Mouse (Mus musculus) mouse embryonic stem cell (cell line): ENCODE measurements around the gene Hoxd9.

Source experiments
- in situ Hi-C, 2 experiments: fragments of 300-500 bp; cut with MboI; formaldehyde crosslinking; loops; 1 replicate in 1 of 2; 3 replicates in 1 of 2; pipeline ENCODE4 v1.14.3; 2019 to 2020; ENCODE audit warnings: low sequenced_read_pairs in 2 of 2, low pct_unique_long_range_greater_than_20kb in 1 of 2, mixed read lengths in 1 of 2; ENCODE audit not compliant: unreplicated experiment in 1 of 2

The Hoxd9 gene

DNA sequence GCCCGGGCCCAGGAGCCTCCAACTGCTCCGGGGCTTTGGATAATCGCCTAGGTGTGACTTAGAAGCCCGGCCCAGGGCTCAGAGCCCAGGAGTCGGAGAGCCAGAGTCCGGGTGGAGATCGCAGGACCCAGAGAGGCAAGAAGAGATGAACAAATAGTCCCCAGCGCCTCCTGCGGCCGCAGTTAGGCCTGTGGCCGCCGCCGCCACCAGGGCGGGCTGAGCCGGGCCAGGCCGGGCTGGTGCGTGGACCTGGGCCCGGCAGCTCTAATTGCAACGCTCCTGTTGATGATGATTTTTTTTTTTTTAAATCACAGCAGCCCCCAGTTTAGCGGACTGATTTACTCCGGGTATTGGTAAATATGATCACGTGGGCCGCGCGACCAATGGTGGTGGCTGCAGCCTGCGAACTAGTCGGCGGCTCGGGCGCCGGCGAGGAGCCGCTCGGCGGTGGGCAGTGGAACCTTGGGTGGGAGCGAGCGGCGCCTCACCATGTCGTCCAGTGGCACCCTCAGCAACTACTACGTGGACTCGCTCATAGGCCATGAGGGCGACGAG is at the start of gene Hoxd9:
TSS of gene Hoxd9 (plus strand) at position 161 of the 555 bp plus-strand sequence.
- in situ Hi-C loops = loop anchor here (10.0 to 25.0 kb wide), 3 partner anchors 267 to 890 kb away; no protein-coding TSS in a partner anchor

DNA sequence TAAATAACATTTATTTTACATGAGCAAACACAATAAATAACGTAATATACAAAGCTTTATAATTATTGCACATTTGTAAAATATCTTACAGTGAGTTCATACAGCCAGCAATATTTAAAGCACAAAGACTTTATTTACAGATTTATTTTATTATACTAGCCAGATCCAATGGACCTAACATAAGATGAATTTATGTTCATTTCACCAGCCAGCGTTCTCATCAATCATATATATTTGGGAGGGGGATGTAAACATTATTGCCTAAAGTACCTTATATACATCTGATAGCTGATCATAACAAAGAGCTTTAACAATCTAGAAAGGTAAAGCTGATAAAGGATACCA is 44.6 kb upstream of the Hoxd9 start:
- in situ Hi-C loops = loop anchor here in 1 of 2 experiments (10.0 kb wide), 1 partner anchor 588 kb away; no protein-coding TSS in a partner anchor

DNA sequence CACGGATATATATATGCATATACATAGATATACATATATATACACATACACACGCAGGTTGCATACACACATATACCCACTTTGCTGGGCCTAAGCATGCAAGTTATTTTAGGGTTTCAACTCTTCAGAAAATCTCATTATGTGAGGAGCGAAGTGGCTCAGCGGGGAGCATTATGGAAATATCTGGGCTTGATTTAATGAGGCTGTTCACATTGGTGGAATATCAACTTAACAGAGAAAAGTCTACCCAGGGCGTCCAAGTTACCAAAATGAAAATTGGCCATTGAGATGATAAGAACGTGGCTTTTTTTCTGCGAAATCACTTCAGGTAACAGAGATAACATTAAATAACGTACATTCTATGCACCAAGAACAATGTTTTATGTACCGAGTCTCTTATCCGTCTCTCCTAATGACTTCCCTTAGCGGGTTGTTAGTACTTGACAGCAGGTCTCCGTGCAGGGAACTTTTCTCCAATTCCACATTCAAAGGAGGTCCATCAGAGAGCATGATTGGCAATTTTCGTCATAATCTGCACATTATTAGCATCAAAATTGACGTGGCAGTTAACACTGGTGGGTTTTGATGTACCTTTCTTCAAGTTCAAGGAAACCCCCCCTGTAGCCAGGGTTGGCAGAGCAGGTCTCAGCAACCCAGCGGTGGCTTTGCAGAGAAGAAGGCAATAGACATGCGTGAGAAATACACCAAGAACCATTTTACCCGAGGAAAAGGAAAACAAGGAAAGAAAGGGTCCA is 43.6 kb upstream of the Hoxd9 start:
- in situ Hi-C loops = loop anchor here in 1 of 2 experiments (10.0 kb wide), 1 partner anchor 589 kb away; no protein-coding TSS in a partner anchor

DNA sequence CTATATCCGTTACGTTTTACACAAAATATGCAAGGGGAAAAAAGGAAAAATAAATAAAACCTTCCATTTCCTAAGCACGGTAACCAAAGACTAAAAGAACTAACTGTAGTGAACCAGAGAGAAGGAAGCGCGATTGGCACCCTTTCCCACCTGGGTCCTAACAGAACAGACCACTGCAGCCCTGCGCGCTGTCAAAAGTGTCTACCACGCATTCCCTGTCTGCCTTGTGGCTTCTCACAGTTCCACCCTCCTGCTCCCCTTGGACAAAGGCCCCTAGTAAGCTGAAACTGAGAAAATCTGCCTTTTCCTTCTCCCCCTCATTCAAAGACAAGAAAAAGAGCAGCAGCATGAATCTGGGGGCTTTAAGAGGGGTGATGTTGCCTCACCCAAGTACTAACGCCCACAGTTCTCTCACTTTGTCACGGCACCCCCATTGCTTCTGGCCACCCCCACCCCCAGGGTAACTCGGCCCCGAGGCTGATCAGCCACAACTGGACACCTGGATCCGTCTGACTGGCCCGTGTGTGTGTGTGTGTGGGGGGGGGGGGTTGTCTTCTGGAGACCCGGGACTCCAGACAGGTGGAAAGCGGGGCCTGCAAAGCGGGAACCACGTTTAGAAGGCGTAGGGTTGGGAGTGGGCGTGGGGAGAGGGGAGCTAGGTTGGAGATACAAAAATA is 42.6 kb upstream of the Hoxd9 start:
- in situ Hi-C loops = loop anchor here in 1 of 2 experiments (10.0 kb wide), 1 partner anchor 590 kb away; no protein-coding TSS in a partner anchor

DNA sequence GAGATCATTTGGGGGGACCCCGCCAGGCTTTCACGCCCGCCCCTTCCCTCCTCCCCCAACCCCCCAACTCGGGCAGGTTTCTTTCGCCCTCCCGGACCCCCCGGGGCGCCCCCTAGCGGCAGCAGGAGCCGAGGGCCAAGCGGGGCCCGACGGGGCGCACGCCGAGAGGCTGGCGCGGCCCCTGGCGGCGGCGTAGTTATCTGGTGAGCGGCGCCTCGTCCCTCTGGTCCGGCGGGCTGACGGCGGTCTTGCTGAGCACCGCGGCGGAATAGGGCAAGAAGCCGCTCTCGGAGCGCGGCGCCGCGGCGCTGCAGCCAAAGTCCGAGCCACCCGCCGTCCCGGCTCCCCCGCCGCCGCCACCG is 42.1 kb upstream of the Hoxd9 start:
- in situ Hi-C loops = loop anchor here in 1 of 2 experiments (10.0 kb wide), 1 partner anchor 591 kb away; no protein-coding TSS in a partner anchor

DNA sequence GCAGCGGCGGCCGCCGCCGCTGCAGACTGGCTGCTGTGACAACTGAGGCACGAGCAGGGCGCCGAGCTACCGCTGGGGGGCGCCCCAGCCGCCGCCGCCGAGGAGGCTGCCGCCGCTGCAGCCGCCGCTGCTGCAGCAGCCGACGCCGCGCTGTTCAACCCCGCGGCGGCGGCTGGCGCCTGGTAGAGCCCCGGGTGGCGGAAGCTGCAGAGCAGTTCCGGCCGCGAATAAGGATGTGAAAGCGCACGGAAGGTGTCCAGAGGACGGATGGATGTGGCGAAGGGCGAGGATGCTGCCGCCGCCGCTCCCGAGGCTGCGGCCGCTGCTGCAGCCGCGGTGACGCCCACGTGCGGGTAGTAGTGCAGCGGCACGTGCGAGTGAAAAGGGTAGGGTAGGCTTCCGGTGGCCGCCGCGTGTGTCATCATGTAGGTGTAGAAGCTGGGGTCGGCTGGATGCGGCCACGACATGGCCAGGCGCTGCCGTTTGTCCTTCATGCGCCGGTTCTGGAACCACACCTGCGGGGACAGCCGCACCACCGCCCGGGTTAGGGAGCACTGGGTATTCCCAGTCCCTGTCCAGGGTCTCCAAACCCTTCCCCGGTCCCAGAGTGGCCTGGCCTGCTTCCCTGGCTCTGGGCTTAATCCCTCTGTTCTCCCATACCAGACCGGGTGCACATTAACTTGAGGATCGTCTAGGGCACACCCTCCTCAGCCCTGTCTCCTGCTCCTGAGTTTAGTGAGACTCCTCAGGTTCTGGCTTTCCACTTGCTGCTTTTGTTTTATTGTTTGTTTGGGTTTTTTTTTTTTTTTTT is 41.5 kb upstream of the Hoxd9 start:
- in situ Hi-C loops = loop anchor here in 1 of 2 experiments (10.0 kb wide), 1 partner anchor 591 kb away; no protein-coding TSS in a partner anchor

DNA sequence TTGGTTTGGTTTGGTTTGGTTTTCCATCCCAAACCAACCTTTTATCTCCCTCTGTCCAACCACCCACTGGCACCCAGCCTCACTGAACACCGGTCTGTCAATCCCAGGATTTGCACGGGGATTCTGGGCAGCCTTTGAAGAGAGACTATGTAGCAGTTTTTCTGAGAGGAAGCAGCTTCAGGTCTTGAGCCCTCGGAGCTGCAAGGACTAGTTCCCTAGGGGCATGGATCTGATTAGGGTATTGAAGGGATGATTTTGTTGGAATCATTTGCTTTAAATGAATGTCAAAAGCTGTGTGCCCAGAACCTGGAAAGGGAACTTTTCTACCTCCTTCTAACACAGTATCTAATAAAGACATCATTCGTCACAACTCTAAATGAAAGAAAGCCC is 40.9 kb upstream of the Hoxd9 start:
- in situ Hi-C loops = loop anchor here in 1 of 2 experiments (10.0 kb wide), 1 partner anchor 592 kb away; no protein-coding TSS in a partner anchor

DNA sequence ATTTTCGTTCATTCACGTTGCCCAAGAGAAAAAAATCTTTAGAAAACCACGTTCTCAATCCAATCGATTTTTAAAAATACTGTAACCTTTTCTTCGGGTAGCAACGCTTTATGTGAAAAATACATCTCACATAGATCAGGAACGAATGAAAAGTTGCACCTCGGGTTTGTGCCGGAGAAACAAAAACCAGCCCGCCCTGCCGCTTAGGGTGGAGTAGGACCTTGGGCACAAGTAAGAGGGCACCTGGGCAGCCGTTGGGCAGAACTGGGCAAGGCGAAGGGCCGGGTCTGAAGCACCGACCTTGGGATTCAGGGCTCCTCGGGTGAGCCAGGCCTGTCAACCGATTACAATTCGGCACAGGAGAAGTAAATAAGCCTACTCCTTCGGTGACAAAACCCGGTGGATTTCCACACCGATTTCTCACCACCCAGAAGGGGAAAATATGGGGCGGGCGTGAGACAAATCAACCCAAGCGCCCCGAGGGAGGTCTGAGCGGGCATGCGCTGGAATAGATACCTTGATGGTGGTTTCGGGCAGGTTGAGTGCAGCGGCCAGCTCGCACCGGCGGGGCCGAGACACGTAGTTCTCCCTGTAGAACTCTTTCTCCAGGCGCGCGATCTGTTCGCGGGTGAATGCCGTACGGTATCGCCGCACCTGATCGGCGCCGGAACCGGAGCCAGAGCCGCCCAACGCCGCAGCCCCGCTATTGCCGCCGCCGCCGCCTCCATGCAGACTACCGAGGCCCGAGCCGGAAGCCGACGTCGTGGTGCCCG is 40.1 kb upstream of the Hoxd9 start:
- in situ Hi-C loops = loop anchor here in 1 of 2 experiments (10.0 kb wide), 1 partner anchor 593 kb away; no protein-coding TSS in a partner anchor

DNA sequence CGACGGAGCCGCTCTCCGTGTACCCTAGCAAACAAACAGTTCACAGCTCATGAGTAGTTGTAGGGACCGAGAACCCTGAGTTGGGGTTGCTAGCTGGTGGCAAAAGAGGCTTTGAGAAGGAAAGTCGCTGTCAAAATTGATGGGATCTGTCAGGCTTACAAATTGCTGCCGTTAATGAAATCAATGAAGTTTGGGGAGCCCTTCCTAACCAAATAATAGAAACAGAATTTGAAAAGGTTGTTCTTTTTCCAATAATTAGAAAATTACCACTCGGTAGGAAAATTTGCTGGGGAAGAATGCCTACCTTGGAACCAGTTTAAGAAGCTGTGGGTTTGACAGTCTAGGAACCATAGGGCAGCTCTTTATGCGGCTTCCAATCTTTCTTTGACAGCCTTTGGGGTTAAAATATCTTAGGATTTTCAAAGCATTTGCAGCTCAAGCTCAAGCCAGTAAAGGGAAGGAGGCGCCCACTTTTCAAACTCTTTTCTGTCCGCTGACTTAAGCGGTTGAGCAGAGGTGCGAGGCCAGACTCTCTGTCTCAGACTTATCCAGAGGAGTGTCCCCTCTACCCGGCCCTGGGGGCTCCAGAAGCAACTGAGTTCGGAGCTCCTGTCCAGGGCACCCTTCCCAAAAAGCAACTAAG is 39.4 kb upstream of the Hoxd9 start:
- in situ Hi-C loops = loop anchor here in 1 of 2 experiments (10.0 kb wide), 1 partner anchor 593 kb away; no protein-coding TSS in a partner anchor

DNA sequence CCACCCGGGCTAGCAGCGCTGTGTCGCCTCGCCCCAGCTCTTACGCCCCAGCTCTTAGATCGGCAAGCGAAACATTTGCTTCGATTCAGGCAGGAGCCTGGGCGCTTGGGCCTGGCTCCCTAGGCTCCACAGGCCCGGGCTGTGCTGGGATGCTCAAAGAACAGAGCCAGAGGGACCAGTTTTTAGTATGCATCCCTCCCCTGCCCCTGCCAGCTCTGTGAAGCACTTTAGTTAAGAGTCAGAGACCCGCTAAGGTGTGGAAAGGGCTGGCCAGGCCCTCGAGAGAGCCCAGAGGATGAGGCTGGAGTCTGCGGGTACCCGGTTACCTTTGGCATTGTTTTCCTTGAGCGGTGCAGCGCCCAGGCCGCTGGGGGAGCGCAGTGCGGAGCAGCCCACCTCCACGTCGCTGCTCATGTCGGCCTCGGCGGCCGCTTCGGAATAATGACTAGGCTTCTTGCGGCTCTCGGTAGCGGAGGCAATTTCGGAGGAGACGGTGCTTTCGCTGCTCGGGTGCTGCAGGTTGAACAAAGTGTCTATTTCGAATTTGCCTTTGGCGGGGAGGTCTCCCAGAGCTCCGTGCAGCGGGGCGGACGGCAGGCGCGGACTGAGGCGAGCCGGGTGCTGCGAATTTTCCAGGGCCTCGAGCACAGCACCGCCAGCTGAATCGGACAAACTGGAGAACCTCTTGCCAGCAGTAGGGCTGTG is 38.7 kb upstream of the Hoxd9 start:
- in situ Hi-C loops = loop anchor here in 1 of 2 experiments (10.0 kb wide), 1 partner anchor 594 kb away; no protein-coding TSS in a partner anchor

DNA sequence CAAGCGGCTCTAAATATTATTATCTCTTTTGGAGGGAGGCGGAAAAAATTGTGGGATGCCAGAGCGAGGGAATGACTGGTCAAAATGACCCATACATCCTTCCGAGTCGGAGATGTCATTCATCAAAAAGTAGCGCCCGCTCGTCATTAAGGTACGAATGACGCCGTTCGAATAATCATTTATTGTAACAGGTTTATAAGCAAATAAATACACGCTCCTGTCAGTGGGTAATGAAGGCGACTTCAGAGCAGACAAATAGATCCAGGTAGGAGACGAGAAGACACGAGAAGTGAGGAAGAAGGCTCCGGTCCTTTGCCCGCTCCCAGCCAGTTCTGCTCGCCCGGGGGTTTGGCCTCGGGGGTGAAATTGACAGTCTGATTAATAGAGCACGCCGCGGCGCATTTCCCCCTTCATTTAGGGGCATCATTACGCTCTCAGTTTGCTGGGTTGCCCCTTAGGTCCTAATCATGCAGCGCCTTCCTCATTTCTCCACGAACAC is 38.0 kb upstream of the Hoxd9 start, which contains the start of gene Evx2:
TSS of gene Evx2 (minus strand) at position 51 of the 499 bp plus-strand sequence.
- in situ Hi-C loops = loop anchor here (10.0 kb wide), 2 partner anchors 365 to 595 kb away; no protein-coding TSS in a partner anchor

DNA sequence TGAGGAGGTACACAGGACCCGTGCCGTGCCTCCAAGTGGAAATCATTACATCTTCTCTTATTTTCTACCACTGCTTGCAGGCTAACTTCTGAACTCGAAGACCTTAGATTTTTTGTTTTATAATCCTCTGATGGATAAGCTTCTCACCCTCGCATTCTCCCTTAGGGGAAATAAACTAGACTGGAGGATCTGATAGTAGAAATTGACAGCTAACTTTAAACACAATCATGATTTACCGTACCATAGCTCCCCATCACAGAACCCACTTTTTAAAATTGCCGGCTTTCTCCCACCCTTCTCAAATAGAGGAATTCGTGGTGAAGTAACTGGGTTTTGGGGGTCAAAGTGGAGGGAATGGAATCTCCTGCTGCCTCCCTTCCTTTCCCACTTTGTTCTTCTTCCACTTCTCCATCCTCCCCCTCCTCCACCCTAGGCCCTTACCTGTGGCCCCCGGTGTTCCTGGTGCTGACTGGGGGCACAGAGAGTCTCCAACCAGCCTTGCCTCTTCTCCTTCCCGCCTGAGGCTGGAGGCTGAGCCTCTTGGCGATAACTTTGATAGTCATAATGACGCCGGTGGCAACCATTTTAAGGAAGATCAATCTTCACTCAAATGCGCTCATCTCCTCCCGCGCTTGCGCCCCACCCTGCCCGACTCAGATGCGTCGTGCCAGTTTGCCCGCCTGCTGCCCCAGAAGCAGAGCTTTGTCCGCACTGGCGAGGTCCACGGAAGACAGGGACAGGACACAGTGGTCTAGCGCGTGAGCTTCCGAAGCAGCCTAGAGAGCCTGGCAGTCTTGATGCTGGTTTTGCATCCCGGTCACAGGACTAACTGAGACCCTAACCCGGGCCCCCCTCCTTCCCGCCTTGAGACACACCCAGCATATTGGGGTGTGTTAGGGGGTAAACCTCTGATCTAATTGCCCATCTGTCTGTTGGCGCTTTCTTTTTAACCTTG is 36.8 kb upstream of the Hoxd9 start:
- in situ Hi-C loops = loop anchor here in 1 of 2 experiments (10.0 kb wide), 2 partner anchors 366 to 596 kb away; no protein-coding TSS in a partner anchor

DNA sequence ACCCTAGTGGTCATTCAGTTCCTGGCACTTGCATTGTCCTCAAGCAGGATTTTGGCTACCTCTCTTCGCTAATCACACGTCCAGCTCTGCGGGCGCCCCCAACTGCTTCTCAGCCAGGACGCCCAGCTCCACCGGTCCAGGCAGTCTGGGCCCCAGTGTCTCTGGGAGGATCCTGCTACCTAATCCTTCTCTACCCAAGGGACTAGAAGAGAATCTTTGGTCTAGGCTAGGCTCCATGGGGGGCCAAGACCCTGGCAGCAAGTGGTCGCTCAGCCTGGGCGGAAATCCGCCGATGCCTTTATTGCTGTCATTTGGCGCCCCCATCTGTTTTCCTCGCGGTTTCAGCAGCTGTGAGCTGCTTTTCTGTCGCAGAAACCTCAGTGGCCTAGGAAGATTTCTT is 35.8 kb upstream of the Hoxd9 start:
- in situ Hi-C loops = loop anchor here in 1 of 2 experiments (10.0 kb wide), 2 partner anchors 367 to 597 kb away; no protein-coding TSS in a partner anchor

DNA sequence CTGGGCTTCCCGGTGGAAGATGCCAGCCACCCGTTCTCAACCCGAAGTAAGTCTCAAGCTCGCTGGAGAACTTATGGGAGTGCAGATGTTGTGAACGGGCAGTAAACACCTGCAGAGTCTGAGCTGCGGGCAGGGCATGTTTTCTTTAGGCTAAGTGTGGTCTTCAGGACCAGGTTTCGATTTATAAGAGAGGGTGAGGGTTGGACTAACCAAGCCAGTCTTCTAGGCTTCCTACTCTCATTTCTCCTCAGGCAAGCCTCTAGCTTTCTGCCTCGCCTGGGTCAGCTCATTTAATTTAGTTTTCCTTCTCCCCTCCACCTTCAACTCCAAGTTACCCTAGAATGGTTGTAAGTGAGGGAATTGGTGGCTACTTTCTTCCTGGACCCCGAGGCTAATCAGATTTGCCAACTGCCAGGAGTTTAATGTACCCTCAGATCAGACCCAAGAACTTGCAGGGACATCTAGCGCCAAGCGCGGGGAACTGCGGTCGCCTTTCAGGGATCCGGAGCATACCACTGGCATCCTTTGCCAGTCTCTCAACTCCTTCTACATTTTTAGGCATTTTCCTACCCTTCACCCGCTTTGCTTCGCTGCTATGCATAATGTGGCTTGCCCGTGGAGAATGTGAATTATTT is 34.1 kb upstream of the Hoxd9 start:
- in situ Hi-C loops = loop anchor here in 1 of 2 experiments (10.0 kb wide), 2 partner anchors 369 to 599 kb away; no protein-coding TSS in a partner anchor
